Mouse (Mus musculus) liver, embryonic 14.5 days (tissue): ENCODE measurements around the gene Bin2.

Source experiments
- CTCF ChIP-seq: IDR thresholded peaks from 2 replicates; pipeline ENCODE4 v1.5.1; 2016; ENCODE audit warnings: antibody characterized with exemption, low read depth, control low read depth
- EP300 ChIP-seq: IDR thresholded peaks from 2 replicates; pipeline ENCODE4 v1.6.1; 2016; ENCODE audit warnings: antibody characterized with exemption, low read depth

DNA sequence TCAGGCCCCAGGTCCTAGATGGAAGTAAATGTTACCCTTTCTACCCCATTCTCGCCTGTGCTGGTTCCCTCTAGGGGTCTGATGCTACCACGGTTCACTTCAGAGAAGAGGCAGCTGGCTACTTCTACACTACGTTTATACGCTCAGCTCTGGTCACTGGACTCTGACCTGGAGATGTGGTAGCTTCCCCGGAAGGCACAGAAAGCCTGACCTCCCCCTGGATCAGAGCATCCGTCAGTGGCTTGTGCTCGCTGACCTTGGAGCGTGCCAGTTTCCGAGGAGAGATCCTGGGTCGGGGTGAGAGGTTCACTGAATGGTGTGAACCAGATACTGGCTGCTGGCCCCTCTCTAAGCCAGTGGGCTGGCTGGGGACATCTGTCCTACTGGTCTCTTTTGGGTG is 28.7 kb upstream of the Bin2 start:
- TF ChIP-seq CTCF: no peak
- no peak for TF ChIP-seq EP300
